In genomic region chr9:116060691-116061090, GRCm38 (mm10) we compare ENCODE assay signal across 8 mouse cellular contexts.
DNase-seq lines count a peak whose midpoint lies in the region; ATAC-seq and TF ChIP-seq lines count a peak whose summit lies in the region.

No protein-coding gene starts in this region.

- H3K9ac ChIP-seq in liver, postnatal 0 days (replicated peaks) = no peak overlapping the region
- H3K9ac ChIP-seq in liver, embryonic 12.5 days = no peak overlapping the region

- H3K9me3 ChIP-seq in liver, postnatal 0 days (ENCODE audit: low read length) = no peaks in the 10 kb centered on the region; the same call in 1 of the 2 replicates
- H3K9me3 ChIP-seq in liver, embryonic 12.5 days (replicated peaks) = no peaks in the 10 kb centered on the region

- 8% methylated on average over 4 of the region's 4 CpGs for WGBS in liver, postnatal 0 days (ENCODE audit: insufficient replicate concordance)
- WGBS in liver, embryonic 12.5 days (ENCODE audit: insufficient replicate concordance) = 8% methylated on average over 4 of the region's 4 CpGs

- no peak for TF ChIP-seq EP300 in liver, postnatal 0 days (IDR thresholded peaks at IDR 0.05; ENCODE audit: low read depth)

- no peak overlapping the region for H3K4me2 ChIP-seq in liver, postnatal 0 days (ENCODE audit: low read depth, low read length)
- H3K4me2 ChIP-seq in liver, embryonic 12.5 days = no peak overlapping the region

- DNase-seq in gastrocnemius, adult 18-20 months (ENCODE audit: low spot score) = peak; percentile 11
- DNase-seq in gastrocnemius, postnatal 25 days = no peak
- DNase-seq in liver, postnatal 0 days = no peak
- peak; percentile 37 for DNase-seq in brain, adult 2 months (ENCODE audit: low read depth, low spot score)
- DNase-seq in cerebellum, postnatal 4 days (ENCODE audit: low spot score in 2 of 2) = no peak

- TF ChIP-seq CTCF in liver, postnatal 0 days (IDR thresholded peaks at IDR 0.05; ENCODE audit: low read depth) = peak; percentile 82

- H3K27me3 ChIP-seq in liver, postnatal 0 days (ENCODE audit: insufficient read depth, low read length) = no peaks in the 10 kb centered on the region
- no peaks in the 10 kb centered on the region for H3K27me3 ChIP-seq in liver, embryonic 12.5 days (replicated peaks)

- H3K36me3 ChIP-seq in liver, postnatal 0 days (replicated peaks; ENCODE audit: insufficient read depth, low read length) = no peaks in the 10 kb centered on the region
- no peaks in the 10 kb centered on the region for H3K36me3 ChIP-seq in liver, embryonic 12.5 days

- H3K4me1 ChIP-seq in liver, postnatal 0 days (ENCODE audit: insufficient read depth) = 0 out of 2 replicates have a peak, but pooled peaks cover 3% of the 10 kb centered on the region
- no peaks in the 10 kb centered on the region for H3K4me1 ChIP-seq in liver, embryonic 12.5 days

- ATAC-seq in liver, postnatal 0 days = no peak
- ATAC-seq in liver, embryonic 12.5 days = no peak
- peak; percentile 58; the same call in 1 of the 2 replicates for ATAC-seq in megakaryocyte-erythroid progenitor cell, adult 5-6 weeks (replicated peaks; ENCODE audit: low FRiP score, low TSS enrichment, poor library complexity, severe bottlenecking)
- no peak for ATAC-seq in inflammation-experienced regulatory T-cells, adult 6 months

- H3K4me3 ChIP-seq in liver, postnatal 0 days (ENCODE audit: low read depth, low read length) = no peak overlapping the region
- H3K4me3 ChIP-seq in liver, embryonic 12.5 days = no peak overlapping the region

- no peak overlapping the region for H3K27ac ChIP-seq in liver, postnatal 0 days (ENCODE audit: low read depth)
- H3K27ac ChIP-seq in liver, embryonic 12.5 days = no peak overlapping the region

Comparison
In these comparisons a context has a peak if more than half of its experiments do, and no peak if none do; other contexts are left out.
1. DNase-seq: peak in gastrocnemius, adult 18-20 months (single experiment) and brain, adult 2 months (single experiment); none in gastrocnemius, postnatal 25 days (single experiment), liver, postnatal 0 days (single experiment) and cerebellum, postnatal 4 days (0 of 2).